Mouse (Mus musculus): ENCODE measurements around the gene Tollip.

The Tollip gene

GRCm38 (mm10) chr7:141918407-141918806 lies at the start of gene Tollip:
Tollip (minus strand) TSS chr7:141918507.
- DNase-seq (ENCODE audit: low read depth, low spot score): no peak

GRCm38 (mm10) chr7:141966281-141966680 lies 48.0 kb upstream of the Tollip start:
- DNase-seq (ENCODE audit: low read depth, low spot score): no peak

- no peak for DNase-seq (ENCODE audit: low read depth, low spot score)
Observed at GRCm38 (mm10) chr7:141962521-141962920, 44.2 kb upstream of the Tollip start.

GRCm38 (mm10) chr7:141961491-141961890 lies 43.2 kb upstream of the Tollip start:
- DNase-seq (ENCODE audit: low read depth, low spot score): no peak

- no peak for DNase-seq (ENCODE audit: low read depth, low spot score)
Observed at GRCm38 (mm10) chr7:141960926-141961325, 42.6 kb upstream of the Tollip start.

GRCm38 (mm10) chr7:141959133-141959532 lies 40.8 kb upstream of the Tollip start:
- peak; percentile 27 for DNase-seq (ENCODE audit: low read depth, low spot score)

GRCm38 (mm10) chr7:141958211-141958610 lies 39.9 kb upstream of the Tollip start:
- DNase-seq (ENCODE audit: low read depth, low spot score): no peak

GRCm38 (mm10) chr7:141957524-141958051 lies 39.3 kb upstream of the Tollip start:
- no peak for DNase-seq (ENCODE audit: low read depth, low spot score)

GRCm38 (mm10) chr7:141956174-141956566 lies 37.9 kb upstream of the Tollip start:
- no peak for DNase-seq (ENCODE audit: low read depth, low spot score)

- DNase-seq (ENCODE audit: low read depth, low spot score): no peak
Observed at GRCm38 (mm10) chr7:141955565-141956173, 37.4 kb upstream of the Tollip start.

GRCm38 (mm10) chr7:141953616-141954015 lies 35.3 kb upstream of the Tollip start:
- DNase-seq (ENCODE audit: low read depth, low spot score): no peak

GRCm38 (mm10) chr7:141952920-141953319 lies 34.6 kb upstream of the Tollip start:
- DNase-seq (ENCODE audit: low read depth, low spot score): no peak

GRCm38 (mm10) chr7:141951821-141952220 lies 33.5 kb upstream of the Tollip start:
- DNase-seq (ENCODE audit: low read depth, low spot score): no peak

GRCm38 (mm10) chr7:141950104-141951013 lies 32.1 kb upstream of the Tollip start:
- DNase-seq (ENCODE audit: low read depth, low spot score): peak; percentile 42

- no peak for DNase-seq (ENCODE audit: low read depth, low spot score)
Observed at GRCm38 (mm10) chr7:141949799-141950103, 31.4 kb upstream of the Tollip start.

- peak; percentile 90 for DNase-seq (ENCODE audit: low read depth, low spot score)
Observed at GRCm38 (mm10) chr7:141948906-141949798, 30.8 kb upstream of the Tollip start, which contains the start of gene Brsk2. Brsk2 (plus strand) TSS chr7:141949751.

GRCm38 (mm10) chr7:141948045-141948444 lies 29.7 kb upstream of the Tollip start:
- DNase-seq (ENCODE audit: low read depth, low spot score): peak; percentile 9

GRCm38 (mm10) chr7:141947512-141947911 lies 29.2 kb upstream of the Tollip start:
- no peak for DNase-seq (ENCODE audit: low read depth, low spot score)

- DNase-seq (ENCODE audit: low read depth, low spot score): peak; percentile 53
Observed at GRCm38 (mm10) chr7:141945927-141946326, 27.6 kb upstream of the Tollip start.

- no peak for DNase-seq (ENCODE audit: low read depth, low spot score)
Observed at GRCm38 (mm10) chr7:141943444-141943843, 25.1 kb upstream of the Tollip start.

GRCm38 (mm10) chr7:141934951-141935350 lies 16.6 kb upstream of the Tollip start:
- DNase-seq (ENCODE audit: low read depth, low spot score): no peak

All from ES-CJ7 (cell line).